Mouse (Mus musculus) stomach, embryonic 14.5 days (tissue): ENCODE data around the gene Kcnma1. TPM values are rescaled to one million over a fixed set of nuclear protein-coding genes. Genes with fewer than 3 reads are reported as not detected.

ENCODE experiments used
- ATAC-seq: fragments of 200-750 bp; cut with Nextera tagmentation; 2 replicates; pipeline ENCODE4 v1.8.0; 2017; ENCODE audit warnings: low read depth, moderate TSS enrichment; ENCODE audit not compliant: insufficient number of reproducible peaks, insufficient read depth, low FRiP score
- H3K27ac ChIP-seq: fragments of 300-500 bp; sonication (generic); 2 replicates; pipeline ENCODE4 v1.5.1; 2014; ENCODE audit warnings: mild to moderate bottlenecking, low read length, moderate library complexity, mixed read lengths
- H3K27me3 ChIP-seq: fragments of 300-500 bp; sonication (generic); 2 replicates; pipeline ENCODE4 v1.6.1; 2014; ENCODE audit warnings: low read length, control low read depth, mixed read lengths; ENCODE audit not compliant: control insufficient read depth, insufficient read depth
- H3K36me3 ChIP-seq: fragments of 300-500 bp; sonication (generic); 2 replicates; pipeline ENCODE4 v1.6.1; 2014; ENCODE audit warnings: mild to moderate bottlenecking, control low read depth, low read length, moderate library complexity, mixed read lengths; ENCODE audit not compliant: control insufficient read depth, insufficient read depth
- H3K4me1 ChIP-seq: fragments of 300-500 bp; sonication (generic); 2 replicates; pipeline ENCODE4 v1.6.1; 2014; ENCODE audit warnings: low read length, control low read depth, mixed read lengths; ENCODE audit not compliant: control insufficient read depth, insufficient read depth
- H3K4me2 ChIP-seq: fragments of 300-500 bp; sonication (generic); replicated peaks from 2 replicates; pipeline ENCODE4 v1.6.1; 2014; ENCODE audit warnings: low read depth, low read length, control low read depth
- H3K4me3 ChIP-seq: fragments of 300-500 bp; sonication (generic); 2 replicates; pipeline ENCODE4 v1.5.1; 2014; ENCODE audit warnings: low read depth, low read length, control low read depth
- H3K9ac ChIP-seq: fragments of 300-500 bp; sonication (generic); replicated peaks from 2 replicates; pipeline ENCODE4 v1.6.1; 2014; ENCODE audit warnings: low read depth, mild to moderate bottlenecking, control low read depth, low read length, moderate library complexity, mixed read lengths
- H3K9me3 ChIP-seq: fragments of 300-500 bp; sonication (generic); 2 replicates; pipeline ENCODE4 v1.6.1; 2016; ENCODE audit warnings: low read depth, low read length, control low read depth; ENCODE audit not compliant: control insufficient read depth
- WGBS: fragments of 180-500 bp; shearing (Covaris S2); extraction: QIAGEN DNeasy Blood & Tissue Kit; methylation state at CpG from one replicate; pipeline ENCODE4 v1.1.7; 2014; 5-methylcytosine and 5-hydroxymethylcytosine counted together
- polyA plus RNA-seq: library from polyadenylated mRNA; unstranded; fragments of >200 nt; fragmentation: Nextera tagmentation; extraction: Ambion mirVana; gene quantifications from 2 replicates; pipeline ENCODE4 v1.2.1, GENCODE M21; 2014

Gene Kcnma1
- polyA plus RNA-seq = 14.4 and 17.8 TPM in 2 replicates

- 54% methylated on average over 3 of the region's 3 CpGs for WGBS
These were observed at the start of gene Kcnma1 for GRCm38 (mm10) chr14:24014391-24014790. Kcnma1 (minus strand) TSS chr14:24014491.

GRCm38 (mm10) chr14:24059747-24060146 is 45.5 kb upstream of the Kcnma1 start:
- ATAC-seq = no peak
- H3K4me3 ChIP-seq = no peak overlapping the region
- H3K27ac ChIP-seq = no peak overlapping the region
- no peaks in the 10 kb centered on the region for H3K9me3 ChIP-seq
- WGBS = 41% methylated on average over 8 of the region's 8 CpGs
- no peak overlapping the region for H3K4me2 ChIP-seq
- H3K9ac ChIP-seq = no peak overlapping the region
- no peaks in the 10 kb centered on the region for H3K36me3 ChIP-seq
- H3K4me1 ChIP-seq = no peaks in the 10 kb centered on the region
- no peaks in the 10 kb centered on the region for H3K27me3 ChIP-seq

More at GRCm38 (mm10) chr14:24014391-24014790, at the start of gene Kcnma1:
- H3K4me3 ChIP-seq = no peak within 1 kb of the TSS
- no peak within 1 kb of the TSS for H3K4me2 ChIP-seq
- no peaks in the 10 kb centered on the region for H3K36me3 ChIP-seq
- ATAC-seq = no peak
- H3K4me1 ChIP-seq = no peaks in the 10 kb centered on the region
- H3K9ac ChIP-seq = no peak within 1 kb of the TSS
- no peaks in the 10 kb centered on the region for H3K27me3 ChIP-seq
- no peaks in the 10 kb centered on the region for H3K9me3 ChIP-seq
- no peak within 1 kb of the TSS for H3K27ac ChIP-seq

GRCm38 (mm10) chr14:24059287-24059686 is 45.0 kb upstream of the Kcnma1 start:
- no peaks in the 10 kb centered on the region for H3K27me3 ChIP-seq
- no peak overlapping the region for H3K27ac ChIP-seq
- no peak for ATAC-seq
- no peak overlapping the region for H3K4me2 ChIP-seq
- no peak overlapping the region for H3K4me3 ChIP-seq
- 82% methylated on average over 4 of the region's 4 CpGs for WGBS
- no peaks in the 10 kb centered on the region for H3K4me1 ChIP-seq
- H3K9me3 ChIP-seq = no peaks in the 10 kb centered on the region
- H3K36me3 ChIP-seq = no peaks in the 10 kb centered on the region
- H3K9ac ChIP-seq = no peak overlapping the region

GRCm38 (mm10) chr14:24051821-24052220 is 37.5 kb upstream of the Kcnma1 start:
- no peak for ATAC-seq
- no peak overlapping the region for H3K27ac ChIP-seq
- 79% methylated on average over 2 of the region's 2 CpGs for WGBS

GRCm38 (mm10) chr14:24036609-24037008 is 22.3 kb upstream of the Kcnma1 start:
- Histone ChIP-seq H3K27ac (no peak overlapping the region), H3K4me2 (no peak overlapping the region), H3K9ac (no peak overlapping the region), H3K4me1 (no peaks in the 10 kb centered on the region), H3K27me3 (no peaks in the 10 kb centered on the region), H3K36me3 (no peaks in the 10 kb centered on the region), H3K4me3 (no peak overlapping the region), H3K9me3 (no peaks in the 10 kb centered on the region)
- ATAC-seq = no peak
- WGBS = 79% methylated on average over 2 of the region's 2 CpGs

More at GRCm38 (mm10) chr14:24051821-24052220, 37.5 kb upstream of the Kcnma1 start:
- Histone ChIP-seq H3K9ac (no peak overlapping the region), H3K4me1 (no peaks in the 10 kb centered on the region), H3K4me3 (no peak overlapping the region), H3K4me2 (no peak overlapping the region), H3K27me3 (no peaks in the 10 kb centered on the region), H3K9me3 (no peaks in the 10 kb centered on the region), H3K36me3 (no peaks in the 10 kb centered on the region)

- Histone ChIP-seq H3K9ac (no peak overlapping the region), H3K4me3 (no peak overlapping the region), H3K27me3 (no peaks in the 10 kb centered on the region), H3K4me1 (no peaks in the 10 kb centered on the region), H3K4me2 (no peak overlapping the region), H3K36me3 (no peaks in the 10 kb centered on the region), H3K27ac (no peak overlapping the region), H3K9me3 (no peaks in the 10 kb centered on the region)
- ATAC-seq = no peak
- WGBS = 35% methylated on average over 4 of the region's 4 CpGs
These were observed 21.9 kb upstream of the Kcnma1 start for GRCm38 (mm10) chr14:24036208-24036535.

- no peaks in the 10 kb centered on the region for H3K27me3 ChIP-seq
- no peak overlapping the region for H3K4me3 ChIP-seq
- WGBS = 24% methylated on average over 11 of the region's 11 CpGs
- no peaks in the 10 kb centered on the region for H3K36me3 ChIP-seq
- H3K4me1 ChIP-seq = no peaks in the 10 kb centered on the region
- H3K27ac ChIP-seq = no peak overlapping the region
- no peak overlapping the region for H3K4me2 ChIP-seq
- no peak overlapping the region for H3K9ac ChIP-seq
- ATAC-seq = no peak
- no peaks in the 10 kb centered on the region for H3K9me3 ChIP-seq
These were observed 21.4 kb upstream of the Kcnma1 start for GRCm38 (mm10) chr14:24035486-24036207.

GRCm38 (mm10) chr14:24032876-24033389 is 18.6 kb upstream of the Kcnma1 start:
- WGBS = 88% methylated on average over 7 of the region's 7 CpGs
- Histone ChIP-seq H3K4me3 (no peak overlapping the region), H3K9ac (no peak overlapping the region), H3K4me2 (no peak overlapping the region), H3K27ac (no peak overlapping the region), H3K27me3 (no peaks in the 10 kb centered on the region), H3K4me1 (no peaks in the 10 kb centered on the region), H3K36me3 (no peaks in the 10 kb centered on the region), H3K9me3 (no peaks in the 10 kb centered on the region)
- ATAC-seq = no peak

GRCm38 (mm10) chr14:24032201-24032600 is 17.9 kb upstream of the Kcnma1 start:
- WGBS = 73% methylated on average over 3 of the region's 3 CpGs
- H3K9me3 ChIP-seq = no peaks in the 10 kb centered on the region
- no peaks in the 10 kb centered on the region for H3K27me3 ChIP-seq
- H3K4me2 ChIP-seq = no peak overlapping the region
- H3K4me1 ChIP-seq = no peaks in the 10 kb centered on the region
- H3K4me3 ChIP-seq = no peak overlapping the region
- H3K27ac ChIP-seq = no peak overlapping the region
- H3K36me3 ChIP-seq = no peaks in the 10 kb centered on the region
- H3K9ac ChIP-seq = no peak overlapping the region
- ATAC-seq = no peak
